ENCODE assay signal across 26 mouse cellular contexts in the genomic region with DNA sequence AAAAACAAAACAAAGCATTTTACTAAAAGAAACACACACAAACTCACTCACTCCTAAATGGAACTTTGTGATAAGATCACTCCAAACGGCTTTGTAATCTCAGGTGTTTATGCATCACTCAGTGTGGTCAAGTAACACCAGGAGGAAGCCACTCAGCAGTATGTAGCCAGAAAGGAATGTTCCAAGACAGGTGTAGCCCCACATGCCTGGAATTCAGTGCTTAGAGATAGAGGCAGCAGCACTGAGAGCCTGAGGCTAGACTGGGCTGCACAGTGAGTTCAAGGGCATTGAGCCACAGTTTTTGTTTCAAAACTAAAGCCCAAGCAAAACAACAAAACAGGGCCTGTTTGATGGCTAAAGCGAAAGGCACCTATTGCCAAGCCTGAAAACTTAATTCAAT. TPM values are rescaled to one million over a fixed set of nuclear protein-coding genes. Genes with fewer than 3 reads are reported as not detected.
DNase-seq lines count a peak whose midpoint lies in the region; ATAC-seq and TF ChIP-seq lines count a peak whose summit lies in the region.
"Had no signal": no experiment of that assay in that cellular context is flagged by ENCODE, and none has a peak within 500 bp of the region (broad histone marks: within the 10 kb centered on the region; RNA-seq: fewer than 3 reads in every experiment).

No protein-coding gene starts in this region.

- H3K27ac ChIP-seq in kidney, adult 2 months (ENCODE audit: insufficient read depth, low read depth, low read length), result peak overlapping the region; percentile 53
- no peak overlapping the region for H3K27ac ChIP-seq in kidney, embryonic 16.5 days (ENCODE audit: low read length)
- peak overlapping the region; percentile 54 for H3K27ac ChIP-seq in lung, postnatal 0 days (ENCODE audit: low read length)
- 0 out of 2 replicates have a peak overlapping the region, but pooled peaks have one; percentile 25 for H3K27ac ChIP-seq in cortical plate, adult 2 months (ENCODE audit: insufficient read depth, low read length)
- H3K27ac ChIP-seq in midbrain, embryonic 10.5 days (replicated peaks), result no peak overlapping the region
- H3K27ac ChIP-seq: forebrain, embryonic 10.5 days; hindbrain, embryonic 14.5 days; limb, embryonic 15.5 days; liver, embryonic 14.5 days; midbrain, embryonic 15.5 days; neural tube, embryonic 12.5 days had no signal

- TF ChIP-seq POLR2A in kidney, adult 2 months (IDR thresholded peaks at IDR 0.05; ENCODE audit: low read depth, low read length), result no peak
- no peak for TF ChIP-seq POLR2A in cortical plate, adult 2 months (IDR thresholded peaks at IDR 0.05; ENCODE audit: extremely low read depth, insufficient read depth, low read length)

- H3K27me3 ChIP-seq in kidney, adult 2 months (replicated peaks; ENCODE audit: control insufficient read depth, insufficient read depth, low read length), result no peaks in the 10 kb centered on the region
- H3K27me3 ChIP-seq in kidney, embryonic 16.5 days (ENCODE audit: insufficient read depth, low read length), result no peaks in the 10 kb centered on the region
- no peaks in the 10 kb centered on the region for H3K27me3 ChIP-seq in lung, postnatal 0 days (replicated peaks; ENCODE audit: insufficient read depth, low read length)
- no peaks in the 10 kb centered on the region for H3K27me3 ChIP-seq in midbrain, embryonic 10.5 days (ENCODE audit: low read depth, poor library complexity, severe bottlenecking)
- H3K27me3 ChIP-seq: limb, embryonic 15.5 days; megakaryocyte, embryonic 14.5 days; midbrain, embryonic 15.5 days; neural tube, embryonic 12.5 days had no signal

- peak; percentile 49 for DNase-seq in kidney, adult 2 months
- DNase-seq in lung, postnatal 0 days (ENCODE audit: low spot score), result peak; percentile 80
- no peak for DNase-seq in lung, postnatal 14 days
- DNase-seq in midbrain, embryonic 10.5 days (ENCODE audit: low spot score), result no peak
- no peak for DNase-seq in left cerebral cortex, adult 18-20 months (ENCODE audit: low spot score in 2 of 2)
- DNase-seq: adrenal gland, adult 2 months; cerebellum, adult 11 months; cerebellum, adult 9-11 months; gastrocnemius, postnatal 10 days; heart, postnatal 4 days; left cerebral cortex, postnatal 4 days; retina, postnatal 1 day; right cerebral cortex, postnatal 25 days; thymus, postnatal 14 days had no signal

- no peak overlapping the region for H3K4me3 ChIP-seq in kidney, adult 2 months (ENCODE audit: insufficient read depth, low read depth, low read length)
- no peak overlapping the region for H3K4me3 ChIP-seq in kidney, embryonic 16.5 days (ENCODE audit: low read length)
- no peak overlapping the region for H3K4me3 ChIP-seq in lung, postnatal 0 days (ENCODE audit: low read depth, low read length)
- no peak overlapping the region for H3K4me3 ChIP-seq in cortical plate, adult 2 months (ENCODE audit: insufficient read depth, low read length)
- no peak overlapping the region for H3K4me3 ChIP-seq in midbrain, embryonic 10.5 days
- H3K4me3 ChIP-seq: forebrain, embryonic 10.5 days; limb, embryonic 15.5 days; megakaryocyte, embryonic 14.5 days; midbrain, embryonic 15.5 days; neural tube, embryonic 12.5 days had no signal

- WGBS in kidney, adult 2 months, result 57% methylated on average over 2 of the region's 2 CpGs
- 79% methylated on average over 2 of the region's 2 CpGs for WGBS in kidney, embryonic 16.5 days
- WGBS in lung, postnatal 0 days, result 51% methylated on average over 2 of the region's 2 CpGs
- WGBS in midbrain, embryonic 10.5 days, result 89% methylated on average over 2 of the region's 2 CpGs

- H3K4me1 ChIP-seq in kidney, adult 2 months (ENCODE audit: control insufficient read depth, insufficient read depth, low read length), result peaks cover 9% of the 10 kb centered on the region
- no peaks in the 10 kb centered on the region for H3K4me1 ChIP-seq in kidney, embryonic 16.5 days (ENCODE audit: insufficient read depth, low read length)
- H3K4me1 ChIP-seq in lung, postnatal 0 days (ENCODE audit: insufficient read depth, low read depth, low read length), result no peaks in the 10 kb centered on the region
- peaks cover 3% of the 10 kb centered on the region; the same call in 1 of the 2 replicates for H3K4me1 ChIP-seq in cortical plate, adult 2 months (ENCODE audit: control insufficient read depth, insufficient read depth, low read length)
- no peaks in the 10 kb centered on the region for H3K4me1 ChIP-seq in midbrain, embryonic 10.5 days
- H3K4me1 ChIP-seq: forebrain, embryonic 10.5 days; limb, embryonic 15.5 days; midbrain, embryonic 15.5 days; neural tube, embryonic 12.5 days had no signal

- H3K36me3 ChIP-seq in kidney, adult 2 months (ENCODE audit: control insufficient read depth, insufficient read depth, low read length), result no peaks in the 10 kb centered on the region; the same call in none of the 2 replicates
- peaks cover 33% of the 10 kb centered on the region for H3K36me3 ChIP-seq in kidney, embryonic 16.5 days (ENCODE audit: insufficient read depth, low read length)
- H3K36me3 ChIP-seq in lung, postnatal 0 days (ENCODE audit: insufficient read depth, low read length), result peaks cover 15% of the 10 kb centered on the region; the same call in 1 of the 2 replicates
- H3K36me3 ChIP-seq in midbrain, embryonic 10.5 days, result peaks cover 66% of the 10 kb centered on the region

- TF ChIP-seq CTCF in kidney, adult 2 months (conservative IDR thresholded peaks at IDR 0.05; ENCODE audit: insufficient read depth, insufficient read length, low read depth, low read length), result no peak
- TF ChIP-seq CTCF in lung, postnatal 0 days (IDR thresholded peaks at IDR 0.05), result no peak
- TF ChIP-seq CTCF in cortical plate, adult 2 months (IDR thresholded peaks at IDR 0.05; ENCODE audit: extremely low read depth, insufficient read depth, low read length), result no peak

- H3K4me2 ChIP-seq in kidney, embryonic 16.5 days (replicated peaks; ENCODE audit: low read depth, low read length), result no peak overlapping the region
- no peak overlapping the region for H3K4me2 ChIP-seq in lung, postnatal 0 days (replicated peaks; ENCODE audit: low read depth, low read length)
- H3K4me2 ChIP-seq: heart, embryonic 11.5 days; hindbrain, embryonic 14.5 days; limb, embryonic 15.5 days; midbrain, embryonic 15.5 days; neural tube, embryonic 12.5 days had no signal

- TF ChIP-seq EP300 in lung, postnatal 0 days (IDR thresholded peaks at IDR 0.05), result peak; percentile 86

- H3K9ac ChIP-seq in kidney, embryonic 16.5 days (replicated peaks; ENCODE audit: low read length), result no peak overlapping the region
- no peak overlapping the region for H3K9ac ChIP-seq in lung, postnatal 0 days (replicated peaks; ENCODE audit: low read depth)
- H3K9ac ChIP-seq: hindbrain, embryonic 14.5 days; limb, embryonic 15.5 days; liver, embryonic 14.5 days; midbrain, embryonic 15.5 days; neural tube, embryonic 12.5 days had no signal

- ATAC-seq in kidney, embryonic 16.5 days (ENCODE audit: low FRiP score, low TSS enrichment), result no peak
- peak; percentile 98 for ATAC-seq in lung, postnatal 0 days
- ATAC-seq: forebrain, embryonic 16.5 days; inflammation-experienced regulatory T-cells, adult 6 months; midbrain, embryonic 15.5 days had no signal

- H3K9me3 ChIP-seq in kidney, embryonic 16.5 days (ENCODE audit: low read length), result no peaks in the 10 kb centered on the region
- H3K9me3 ChIP-seq in lung, postnatal 0 days (ENCODE audit: low read length), result no peaks in the 10 kb centered on the region
- no peaks in the 10 kb centered on the region for H3K9me3 ChIP-seq in midbrain, embryonic 10.5 days (replicated peaks)
- H3K9me3 ChIP-seq: forebrain, embryonic 10.5 days; limb, embryonic 15.5 days; megakaryocyte, embryonic 14.5 days; midbrain, embryonic 15.5 days; neural tube, embryonic 12.5 days had no signal

RNA-seq across cellular contexts. Expression of a gene that starts 31.2 kb away (rescaled TPM):
- 2.3 and 3.2 TPM in 2 replicates for polyA plus RNA-seq in kidney, adult 2 months (2012; rRNA removed)
- polyA plus RNA-seq in kidney, embryonic 16.5 days (2015; fragmentation: Nextera tagmentation; extraction: Ambion mirVana), result 12.6 and 13.3 TPM in 2 replicates
- polyA plus RNA-seq in lung, postnatal 0 days (2015; fragmentation: Nextera tagmentation; extraction: Ambion mirVana), result 9.1 and 11.5 TPM in 2 replicates
- polyA plus RNA-seq in cortical plate, adult 2 months (2012; rRNA removed), result 53.1 and 58.3 TPM in 2 replicates
- polyA plus RNA-seq in midbrain, embryonic 10.5 days (2016; fragmentation: Nextera tagmentation; extraction: Ambion mirVana), result 20.3 and 22.1 TPM in 2 replicates
- 10 to 100 TPM; 55.5 to 61.6 TPM for total RNA-seq in left cerebral cortex, adult 18-20 months (2021)
- polyA plus RNA-seq: inflammation-experienced regulatory T-cells, adult 6 months had no signal

RNA-seq across cellular contexts. Expression of a gene that starts 32.5 kb away (rescaled TPM):
- polyA plus RNA-seq in kidney, adult 2 months (2012; rRNA removed), result 316 and 386 TPM in 2 replicates
- polyA plus RNA-seq in kidney, embryonic 16.5 days (2015; fragmentation: Nextera tagmentation; extraction: Ambion mirVana), result 259 and 261 TPM in 2 replicates
- polyA plus RNA-seq in lung, postnatal 0 days (2015; fragmentation: Nextera tagmentation; extraction: Ambion mirVana), result 242 and 253 TPM in 2 replicates
- 429 and 432 TPM in 2 replicates for polyA plus RNA-seq in cortical plate, adult 2 months (2012; rRNA removed)
- polyA plus RNA-seq in midbrain, embryonic 10.5 days (2016; fragmentation: Nextera tagmentation; extraction: Ambion mirVana), result 215 and 225 TPM in 2 replicates
- total RNA-seq in left cerebral cortex, adult 18-20 months (2021), result 100 to 1,000 TPM; 341 to 343 TPM

Comparison
In these comparisons a context has a peak if more than half of its experiments do, and no peak if none do; other contexts are left out.
1. DNase-seq: peak in kidney, adult 2 months (single experiment) and lung, postnatal 0 days (single experiment); none in lung, postnatal 14 days (single experiment), midbrain, embryonic 10.5 days (single experiment) and left cerebral cortex, adult 18-20 months (0 of 2).
2. H3K27ac ChIP-seq: peak in kidney, adult 2 months (single experiment), lung, postnatal 0 days (single experiment) and cortical plate, adult 2 months (single experiment); none in kidney, embryonic 16.5 days (single experiment) and midbrain, embryonic 10.5 days (single experiment).